Mouse (Mus musculus) limb, embryonic 13.5 days (tissue): ENCODE data around the gene Slc25a34. TPM values are rescaled to one million over a fixed set of nuclear protein-coding genes. Genes with fewer than 3 reads are reported as not detected.
A peak's percentile ranks its signal among the peaks of the same experiment; 100 is the strongest.

Experiments used
- ATAC-seq: fragments of 200-750 bp; cut with Nextera tagmentation; 2 replicates; pipeline ENCODE4 v1.8.0; 2017; ENCODE audit warnings: low read depth, moderate number of reproducible peaks, moderate TSS enrichment; ENCODE audit not compliant: low FRiP score
- H3K27ac ChIP-seq: fragments of 300-500 bp; sonication (generic); 2 replicates; pipeline ENCODE4 v1.5.1; 2015; ENCODE audit warnings: inconsistent platforms, mild to moderate bottlenecking, moderate library complexity
- H3K27me3 ChIP-seq: fragments of 300-500 bp; sonication (generic); 2 replicates; pipeline ENCODE4 v1.6.1; 2015; ENCODE audit warnings: mild to moderate bottlenecking, inconsistent platforms
- H3K36me3 ChIP-seq: fragments of 300-500 bp; sonication (generic); 2 replicates; pipeline ENCODE4 v1.6.1; 2015; ENCODE audit warnings: inconsistent platforms, mild to moderate bottlenecking, moderate library complexity
- H3K4me1 ChIP-seq: fragments of 300-500 bp; sonication (generic); 2 replicates; pipeline ENCODE4 v1.6.1; 2015; ENCODE audit warnings: inconsistent platforms
- H3K4me2 ChIP-seq: fragments of 300-500 bp; sonication (generic); replicated peaks from 2 replicates; pipeline ENCODE4 v1.6.1; 2015; ENCODE audit warnings: inconsistent platforms, mild to moderate bottlenecking, moderate library complexity
- H3K4me3 ChIP-seq: fragments of 300-500 bp; sonication (generic); 2 replicates; pipeline ENCODE4 v1.5.1; 2015; ENCODE audit warnings: moderate library complexity, mild to moderate bottlenecking, inconsistent platforms
- H3K9ac ChIP-seq: fragments of 300-500 bp; sonication (generic); 2 replicates; pipeline ENCODE4 v1.6.1; 2015; ENCODE audit warnings: mild to moderate bottlenecking, inconsistent platforms
- H3K9me3 ChIP-seq: fragments of 300-500 bp; sonication (generic); 2 replicates; pipeline ENCODE4 v1.6.1; 2016; ENCODE audit warnings: inconsistent platforms
- WGBS: fragments of 180-500 bp; shearing (Covaris S2); methylation state at CpG from one replicate; pipeline ENCODE4 v1.1.7; 2015; 5-methylcytosine and 5-hydroxymethylcytosine counted together
- polyA plus RNA-seq: library from polyadenylated mRNA; unstranded; fragments of >200 nt; fragmentation: Nextera tagmentation; extraction: Ambion mirVana; gene quantifications from 2 replicates; pipeline ENCODE4 v1.2.1, GENCODE M21; 2015

Gene Slc25a34
- polyA plus RNA-seq, 1 experiment from 2014 or later: not detected

DNA sequence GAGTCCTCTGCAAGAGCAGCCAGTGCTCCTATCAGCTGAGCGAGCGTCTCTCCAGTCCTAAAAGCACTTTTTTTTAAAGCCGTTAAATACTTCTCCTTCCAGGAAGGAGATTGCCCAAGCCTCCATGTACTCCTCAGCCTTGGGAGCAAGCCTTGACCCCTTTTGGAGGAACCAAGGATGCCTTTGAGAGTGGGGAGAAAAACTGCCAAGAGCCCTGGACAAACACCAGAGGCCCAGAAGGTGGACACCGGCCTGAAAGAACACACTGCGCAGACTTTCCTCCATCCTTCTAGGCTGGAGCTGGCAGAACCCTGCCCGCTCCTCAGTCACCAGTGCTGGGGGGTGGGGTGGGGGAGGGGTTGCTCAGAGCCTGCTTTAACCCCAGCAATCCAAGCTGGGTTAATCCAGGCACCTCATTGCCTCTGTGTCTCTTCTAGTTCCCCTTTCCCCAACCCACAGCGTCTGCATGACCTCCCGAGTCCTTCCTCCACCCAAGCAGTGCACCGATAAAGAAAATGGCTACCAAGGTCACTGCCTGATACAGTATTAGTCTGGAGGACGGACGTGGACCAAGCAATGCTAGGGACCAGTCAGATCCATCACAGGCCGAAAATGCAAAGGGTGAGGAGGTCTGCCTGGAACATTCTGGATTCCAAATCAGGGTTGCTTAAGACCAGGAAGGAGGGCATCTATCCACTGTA lies 32.4 kb upstream of the Slc25a34 start:
- Histone ChIP-seq H3K9me3 (no peaks in the 10 kb centered on the region), H3K4me2 (no peak overlapping the region), H3K4me1 (no peaks in the 10 kb centered on the region), H3K27me3 (no peaks in the 10 kb centered on the region), H3K4me3 (no peak overlapping the region), H3K27ac (no peak overlapping the region), H3K9ac (no peak overlapping the region), H3K36me3 (peaks cover 81% of the 10 kb centered on the region)
- 85% methylated on average over 12 of the region's 12 CpGs for WGBS
- no peak for ATAC-seq

DNA sequence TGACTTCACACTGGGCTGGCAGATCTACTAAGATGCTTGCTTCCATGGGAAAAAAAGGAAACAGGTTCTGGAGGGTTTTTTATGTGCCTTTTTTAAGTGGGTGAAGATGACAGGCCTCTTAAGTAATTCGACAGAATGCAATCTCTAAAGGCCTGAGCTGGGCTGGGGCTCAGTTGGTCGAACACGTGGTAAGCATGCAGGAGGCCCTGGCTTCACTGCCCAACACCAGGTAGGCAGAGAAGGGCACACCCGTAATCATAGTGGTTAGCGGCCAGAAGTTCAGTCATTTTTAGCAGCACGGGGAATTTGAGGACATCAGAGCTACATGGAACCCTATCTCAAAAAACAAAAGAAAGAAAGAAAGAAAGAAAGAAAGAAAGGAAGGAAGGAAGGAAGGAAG lies 30.9 kb upstream of the Slc25a34 start:
- no peak overlapping the region for H3K4me2 ChIP-seq
- H3K4me3 ChIP-seq: no peak overlapping the region
- no peaks in the 10 kb centered on the region for H3K9me3 ChIP-seq
- no peak overlapping the region for H3K27ac ChIP-seq
- H3K27me3 ChIP-seq: no peaks in the 10 kb centered on the region
- H3K4me1 ChIP-seq: peaks cover 13% of the 10 kb centered on the region
- no peak for ATAC-seq
- 90% methylated on average over 6 of the region's 6 CpGs for WGBS
- no peak overlapping the region for H3K9ac ChIP-seq
- peaks cover 67% of the 10 kb centered on the region for H3K36me3 ChIP-seq

DNA sequence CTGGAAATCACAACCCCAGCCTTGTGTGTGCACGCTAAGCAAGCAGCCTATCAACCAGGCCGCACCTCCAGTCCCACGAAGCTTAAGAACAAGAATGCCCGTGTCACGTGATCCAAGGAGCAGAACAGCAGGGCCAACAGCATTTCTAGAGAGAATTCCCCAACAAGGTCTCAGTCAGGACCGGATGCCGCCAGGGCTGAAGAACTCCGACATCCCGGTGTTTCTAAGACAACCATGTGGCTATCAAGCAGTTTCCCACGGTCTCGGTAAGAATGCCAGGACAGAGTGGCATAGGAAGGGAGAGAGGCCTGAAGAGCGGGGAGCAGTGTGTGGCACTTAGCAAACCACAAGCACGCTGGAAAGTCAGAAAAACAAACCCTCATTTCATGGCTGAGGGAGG lies 30.2 kb upstream of the Slc25a34 start:
- 92% methylated on average over 13 of the region's 13 CpGs for WGBS
- H3K27me3 ChIP-seq: no peaks in the 10 kb centered on the region
- H3K36me3 ChIP-seq: peaks cover 65% of the 10 kb centered on the region
- no peak overlapping the region for H3K4me2 ChIP-seq
- ATAC-seq: no peak
- H3K9ac ChIP-seq: no peak overlapping the region
- no peak overlapping the region for H3K4me3 ChIP-seq
- H3K27ac ChIP-seq: no peak overlapping the region
- H3K4me1 ChIP-seq: peaks cover 20% of the 10 kb centered on the region
- H3K9me3 ChIP-seq: no peaks in the 10 kb centered on the region

DNA sequence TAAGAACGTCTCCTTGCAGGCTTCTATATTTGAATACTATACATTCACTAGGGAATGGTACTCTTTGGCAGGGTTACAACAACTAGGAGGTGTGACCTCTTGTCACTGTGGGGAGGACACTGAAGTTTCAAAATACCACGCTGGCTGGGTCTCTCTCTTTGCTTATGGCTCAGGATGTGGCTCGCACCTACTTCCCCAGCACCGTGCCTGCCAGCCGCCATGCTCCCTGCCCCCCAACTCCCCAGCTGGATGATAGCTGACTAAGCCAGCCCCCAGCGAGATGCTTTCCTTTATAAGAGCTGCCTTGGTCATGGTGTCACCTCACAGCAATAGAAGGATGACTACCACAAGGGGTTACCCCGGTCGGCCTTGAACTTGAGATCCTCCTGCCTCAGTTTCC lies 29.4 kb upstream of the Slc25a34 start:
- ATAC-seq: no peak
- Histone ChIP-seq H3K4me3 (no peak overlapping the region), H3K4me1 (peaks cover 28% of the 10 kb centered on the region), H3K9me3 (no peaks in the 10 kb centered on the region), H3K4me2 (no peak overlapping the region), H3K36me3 (peaks cover 66% of the 10 kb centered on the region), H3K27ac (no peak overlapping the region), H3K9ac (no peak overlapping the region), H3K27me3 (no peaks in the 10 kb centered on the region)
- WGBS: 90% methylated on average over 8 of the region's 8 CpGs

DNA sequence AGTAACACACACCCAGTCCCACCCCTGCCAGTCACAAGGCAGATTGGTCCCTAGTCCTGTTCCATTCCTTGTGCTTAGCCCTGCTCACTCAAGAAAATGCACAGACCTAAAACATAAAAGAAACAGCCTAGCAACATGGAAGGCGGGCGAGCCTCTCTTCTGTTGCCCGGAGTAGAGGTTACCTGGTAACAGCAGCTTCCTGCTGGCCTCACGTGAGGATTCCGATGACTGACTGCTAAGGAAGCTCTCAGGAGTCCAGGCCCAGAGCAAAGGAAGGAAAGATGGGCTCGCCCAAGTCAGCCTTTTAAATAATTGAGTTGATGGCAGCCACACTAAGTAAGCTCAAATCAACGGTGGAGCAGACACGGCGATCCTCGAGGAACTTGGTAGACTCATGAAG lies 28.3 kb upstream of the Slc25a34 start:
- Histone ChIP-seq H3K36me3 (peaks cover 63% of the 10 kb centered on the region), H3K4me3 (no peak overlapping the region), H3K4me1 (peaks cover 28% of the 10 kb centered on the region), H3K27me3 (no peaks in the 10 kb centered on the region), H3K9me3 (no peaks in the 10 kb centered on the region), H3K4me2 (no peak overlapping the region), H3K27ac (no peak overlapping the region), H3K9ac (no peak overlapping the region)
- 91% methylated on average over 10 of the region's 10 CpGs for WGBS
- no peak for ATAC-seq

DNA sequence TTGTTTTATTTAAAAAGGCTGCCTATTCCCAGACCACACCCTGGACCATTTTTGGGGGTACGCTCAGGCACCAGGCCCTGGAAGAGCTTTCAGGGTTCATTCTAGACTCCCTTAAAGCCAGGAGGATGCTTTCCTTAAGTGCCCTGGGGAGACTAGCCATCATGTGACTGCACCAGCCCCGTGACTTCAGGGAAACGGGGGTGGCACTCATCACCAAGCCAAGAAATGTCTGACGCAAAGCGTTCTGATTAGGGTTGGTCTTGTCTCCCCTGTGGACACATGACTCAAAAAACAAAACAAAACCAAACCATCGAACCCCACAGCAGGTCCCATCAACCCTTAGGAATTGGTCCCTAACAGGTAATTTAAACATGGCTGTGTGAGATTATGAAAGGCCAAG lies 27.7 kb upstream of the Slc25a34 start:
- Histone ChIP-seq H3K4me2 (no peak overlapping the region), H3K36me3 (peaks cover 60% of the 10 kb centered on the region), H3K4me3 (no peak overlapping the region), H3K9me3 (no peaks in the 10 kb centered on the region), H3K27me3 (no peaks in the 10 kb centered on the region), H3K4me1 (peaks cover 28% of the 10 kb centered on the region), H3K9ac (no peak overlapping the region), H3K27ac (no peak overlapping the region)
- 94% methylated on average over 6 of the region's 6 CpGs for WGBS
- ATAC-seq: no peak

DNA sequence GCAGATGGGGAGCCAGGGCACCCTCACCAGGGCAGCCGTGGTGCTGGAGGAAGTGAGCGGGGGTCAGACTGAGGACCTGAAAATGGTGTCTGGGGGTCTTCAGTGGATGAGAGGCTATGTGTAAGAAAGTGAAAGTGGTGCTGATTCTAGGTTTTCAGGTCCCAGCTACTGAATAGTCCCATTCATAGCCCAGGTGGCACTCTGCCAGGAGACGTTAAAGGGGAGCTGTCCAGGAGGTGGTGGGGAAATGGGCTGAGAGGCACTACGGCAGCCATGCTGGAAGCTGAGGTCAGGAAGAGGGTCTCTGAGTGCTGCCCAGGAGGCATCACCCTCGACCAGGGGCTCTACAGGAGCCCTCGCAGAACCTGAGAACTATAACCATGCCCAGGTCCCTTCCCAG lies 25.6 kb upstream of the Slc25a34 start:
- 0 out of 2 replicates have a peak overlapping the region, but pooled peaks have one; percentile 13 for H3K9ac ChIP-seq
- H3K4me2 ChIP-seq: peak overlapping the region; percentile 46
- H3K27ac ChIP-seq: peak overlapping the region; percentile 88
- no peaks in the 10 kb centered on the region for H3K9me3 ChIP-seq
- no peaks in the 10 kb centered on the region for H3K27me3 ChIP-seq
- peaks cover 43% of the 10 kb centered on the region for H3K36me3 ChIP-seq
- H3K4me1 ChIP-seq: peaks cover 28% of the 10 kb centered on the region
- H3K4me3 ChIP-seq: peak overlapping the region; percentile 10; the same call in 1 of the 2 replicates
- 58% methylated on average over 6 of the region's 6 CpGs for WGBS
- ATAC-seq: peak; percentile 66; the same call in 1 of the 2 replicates

DNA sequence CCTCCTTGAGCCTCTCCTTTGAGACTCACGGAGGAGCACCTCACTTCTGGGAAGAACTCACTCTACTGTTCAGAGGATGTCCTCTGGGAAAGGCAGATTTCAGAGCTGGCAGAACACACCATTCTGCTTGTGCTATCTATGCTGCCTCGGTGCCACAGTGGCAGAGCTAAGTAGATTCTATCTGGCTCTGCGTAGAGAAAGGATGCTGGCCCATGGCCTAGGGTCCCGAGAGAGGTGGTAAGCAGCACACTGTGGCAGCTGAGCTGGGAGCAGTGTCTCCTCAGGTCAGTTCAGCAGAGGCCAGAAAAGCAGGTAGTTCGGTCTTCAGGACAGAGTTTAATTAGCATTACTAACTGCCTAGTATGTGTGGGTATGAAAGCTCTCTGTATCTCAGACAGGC lies 24.6 kb upstream of the Slc25a34 start:
- Histone ChIP-seq H3K9ac (no peak overlapping the region), H3K36me3 (peaks cover 33% of the 10 kb centered on the region), H3K4me2 (no peak overlapping the region), H3K4me1 (peaks cover 36% of the 10 kb centered on the region), H3K9me3 (no peaks in the 10 kb centered on the region), H3K27me3 (no peaks in the 10 kb centered on the region), H3K27ac (no peak overlapping the region; the same call in 1 of the 2 replicates), H3K4me3 (no peak overlapping the region)
- WGBS: 89% methylated on average over 5 of the region's 5 CpGs
- no peak for ATAC-seq

DNA sequence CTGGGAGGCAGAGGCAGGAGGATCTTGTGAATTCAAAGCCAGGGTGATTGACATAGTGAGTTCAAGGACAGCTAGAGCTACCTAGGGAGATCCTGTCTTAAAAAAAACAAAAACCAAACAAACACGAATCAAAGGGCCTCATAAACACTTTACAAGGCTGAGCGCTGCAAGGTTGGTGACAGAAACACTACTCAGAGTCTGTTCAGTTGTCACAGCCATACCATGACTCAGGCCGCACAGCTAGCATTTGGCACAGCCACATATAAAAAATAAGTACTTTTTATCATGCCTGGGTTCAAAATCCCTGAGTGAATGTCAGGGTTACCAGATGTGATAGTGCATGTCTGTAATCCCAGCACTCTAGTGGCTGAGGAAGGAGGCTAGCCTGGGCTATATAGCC lies 23.6 kb upstream of the Slc25a34 start:
- Histone ChIP-seq H3K27me3 (no peaks in the 10 kb centered on the region), H3K27ac (no peak overlapping the region), H3K9ac (no peak overlapping the region), H3K4me2 (no peak overlapping the region), H3K36me3 (peaks cover 31% of the 10 kb centered on the region), H3K4me3 (no peak overlapping the region), H3K4me1 (peaks cover 37% of the 10 kb centered on the region), H3K9me3 (no peaks in the 10 kb centered on the region)
- no peak for ATAC-seq
- 67% methylated on average over 3 of the region's 3 CpGs for WGBS

DNA sequence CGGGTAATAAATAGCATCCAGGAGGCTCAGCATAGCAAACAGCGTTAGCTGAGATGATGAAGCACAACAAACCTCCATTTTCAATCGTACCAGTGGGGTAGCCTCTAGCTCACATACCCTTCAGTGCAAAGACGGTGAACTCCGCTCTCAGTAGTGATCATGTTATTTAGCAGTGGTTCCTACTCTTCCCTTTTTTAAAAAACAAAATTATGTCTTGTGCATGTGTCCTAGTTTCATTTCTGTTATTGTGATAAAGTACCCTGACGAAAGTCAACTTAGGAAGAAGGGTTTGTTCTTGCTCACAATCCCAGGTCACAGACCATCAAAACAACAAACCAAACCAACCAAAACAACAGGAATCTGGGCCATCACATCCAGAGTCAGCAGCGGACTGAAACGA lies 22.4 kb upstream of the Slc25a34 start:
- Histone ChIP-seq H3K27me3 (no peaks in the 10 kb centered on the region), H3K4me3 (no peak overlapping the region), H3K4me2 (no peak overlapping the region), H3K27ac (no peak overlapping the region), H3K36me3 (peaks cover 35% of the 10 kb centered on the region), H3K4me1 (peaks cover 37% of the 10 kb centered on the region), H3K9ac (no peak overlapping the region), H3K9me3 (no peaks in the 10 kb centered on the region)
- 91% methylated on average over 8 of the region's 8 CpGs for WGBS
- no peak for ATAC-seq

DNA sequence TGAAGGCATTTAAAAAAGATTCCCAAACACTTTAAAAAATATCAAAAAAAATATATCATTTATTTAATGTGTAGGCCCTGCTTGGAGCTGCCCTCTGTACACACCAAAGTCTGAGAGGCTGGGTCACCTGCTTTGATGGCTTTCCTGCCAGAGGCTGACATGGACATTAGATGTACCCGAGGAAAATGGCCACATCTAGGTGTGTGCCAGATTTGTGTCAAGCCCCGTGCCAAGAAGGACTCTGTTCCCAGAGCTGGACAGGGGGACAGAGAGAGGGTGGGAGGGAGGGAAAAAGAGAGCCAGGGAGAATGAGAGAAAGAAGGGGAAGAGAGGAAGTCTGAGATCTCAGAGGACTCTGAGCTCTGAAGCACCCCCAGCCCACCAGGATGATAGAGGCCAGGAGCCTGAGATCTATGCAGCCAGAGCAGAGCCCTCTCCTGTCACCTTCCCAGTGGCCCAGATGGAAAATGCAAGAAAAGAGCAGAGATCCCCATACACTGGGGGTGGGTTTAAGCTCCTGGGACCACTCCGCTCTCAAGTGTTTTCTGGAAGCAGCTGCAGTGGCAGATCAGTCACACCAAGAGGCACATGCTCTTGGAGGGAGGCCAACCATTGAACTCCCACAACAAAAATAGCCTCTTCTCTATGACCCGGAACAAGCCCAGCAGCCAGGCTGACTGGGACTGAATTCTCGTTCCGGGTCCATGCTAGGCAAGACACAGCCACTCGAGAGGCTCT lies 19.7 kb upstream of the Slc25a34 start:
- Histone ChIP-seq H3K36me3 (peaks cover 48% of the 10 kb centered on the region), H3K27ac (no peak overlapping the region; the same call in 1 of the 2 replicates)

DNA sequence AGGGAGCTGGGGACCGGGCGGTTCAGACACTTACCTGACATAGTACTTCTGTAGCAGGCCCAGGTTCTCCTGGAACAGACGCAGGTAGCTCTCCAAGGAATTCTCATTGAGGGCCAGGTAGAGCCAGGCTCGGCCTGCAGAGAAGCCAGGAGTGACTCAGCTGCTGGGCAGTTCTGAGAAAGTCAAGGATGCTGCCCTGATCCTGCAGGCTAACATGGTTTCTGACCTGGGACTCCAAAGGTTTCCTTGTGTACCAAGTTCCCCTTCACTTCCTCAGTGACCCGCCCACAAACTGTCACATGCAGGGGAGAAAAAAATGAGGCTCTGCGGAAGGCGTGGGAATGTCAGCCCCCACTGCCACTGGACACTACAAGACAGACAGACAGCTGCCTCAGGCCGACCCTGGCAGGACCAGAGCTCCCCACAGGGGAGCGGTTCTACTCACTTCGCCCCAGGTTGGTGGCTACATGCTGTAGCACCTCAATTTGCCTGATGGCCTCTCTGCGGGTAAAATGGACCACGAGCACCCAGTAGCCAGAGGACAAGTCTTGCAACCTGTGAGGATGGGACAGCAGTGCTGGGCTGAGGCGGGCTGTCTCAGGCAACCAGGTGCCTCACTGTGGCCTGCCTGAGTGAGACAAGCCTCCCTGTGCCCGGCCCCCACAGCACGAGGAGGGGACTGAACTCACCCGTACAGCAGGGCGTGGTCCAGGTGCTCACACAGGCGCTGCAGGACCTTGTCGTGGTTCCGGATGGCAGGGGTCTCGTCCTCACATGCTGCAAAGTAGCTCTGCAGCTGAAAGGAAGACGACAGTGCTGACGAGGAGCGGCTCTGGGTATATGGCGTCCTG lies 18.6 kb upstream of the Slc25a34 start:
- Histone ChIP-seq H3K4me2 (no peak overlapping the region), H3K27ac (no peak overlapping the region), H3K9ac (no peak overlapping the region), H3K4me3 (no peak overlapping the region), H3K9me3 (no peaks in the 10 kb centered on the region), H3K36me3 (peaks cover 57% of the 10 kb centered on the region), H3K27me3 (no peaks in the 10 kb centered on the region), H3K4me1 (peaks cover 9% of the 10 kb centered on the region)
- no peak for ATAC-seq
- WGBS: 88% methylated on average over 25 of the region's 25 CpGs

More for the DNA sequence above, 19.7 kb upstream of the Slc25a34 start:
- no peaks in the 10 kb centered on the region for H3K27me3 ChIP-seq
- 59% methylated on average over 7 of the region's 7 CpGs for WGBS
- no peak overlapping the region for H3K4me3 ChIP-seq
- no peaks in the 10 kb centered on the region for H3K9me3 ChIP-seq
- peaks cover 11% of the 10 kb centered on the region for H3K4me1 ChIP-seq
- H3K9ac ChIP-seq: no peak overlapping the region
- no peak overlapping the region for H3K4me2 ChIP-seq
- peak; percentile 45; the same call in 1 of the 2 replicates for ATAC-seq
